Mouse (Mus musculus) cerebellum, adult 9-10 months (tissue): ENCODE results near the gene Arhgef25.

Experiments used
- DNase-seq: peaks from one replicate; pipeline ENCODE4 v3.0.0; 2022

Arhgef25 gene

DNA sequence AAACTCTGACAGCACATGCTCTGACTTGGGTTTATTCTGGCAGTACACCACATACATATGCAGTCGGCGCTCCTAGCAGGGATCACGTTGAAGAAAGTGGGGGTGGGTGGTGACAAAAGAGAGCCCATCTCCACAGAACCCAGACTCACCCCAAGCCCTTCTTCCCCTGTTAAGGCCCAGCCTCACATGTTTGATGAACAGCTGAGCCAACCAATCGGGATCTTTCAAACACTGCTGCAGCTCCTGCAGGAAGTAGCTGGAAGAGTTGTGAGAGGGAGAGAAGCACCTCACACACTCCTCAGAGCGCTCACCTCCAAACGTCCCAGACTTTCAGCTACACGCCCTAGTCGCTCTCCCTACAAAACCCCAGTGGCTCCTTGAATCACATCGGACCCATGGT lies 4.8 kb downstream of the Arhgef25 start:
- no peak for DNase-seq

DNA sequence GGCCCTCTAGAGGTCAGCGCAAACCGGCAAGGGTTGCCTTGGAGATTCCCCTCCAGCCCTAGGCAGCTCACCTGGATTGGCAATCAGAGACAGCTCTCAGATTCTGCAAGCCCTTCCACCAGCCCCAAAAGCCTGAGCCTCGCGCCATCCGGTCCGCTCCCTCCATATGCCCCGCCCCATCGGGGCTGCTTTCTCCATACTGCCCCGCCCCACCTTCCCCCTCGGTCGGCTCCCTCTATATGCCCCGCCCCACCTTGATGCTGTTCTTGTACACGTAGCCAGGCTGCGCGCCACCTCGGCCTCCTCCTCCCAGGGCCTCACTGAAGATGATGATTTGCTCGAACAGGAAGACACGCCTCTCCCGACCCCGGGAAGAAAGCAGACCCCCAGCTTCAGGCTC lies 6.1 kb downstream of the Arhgef25 start:
- no peak for DNase-seq

DNA sequence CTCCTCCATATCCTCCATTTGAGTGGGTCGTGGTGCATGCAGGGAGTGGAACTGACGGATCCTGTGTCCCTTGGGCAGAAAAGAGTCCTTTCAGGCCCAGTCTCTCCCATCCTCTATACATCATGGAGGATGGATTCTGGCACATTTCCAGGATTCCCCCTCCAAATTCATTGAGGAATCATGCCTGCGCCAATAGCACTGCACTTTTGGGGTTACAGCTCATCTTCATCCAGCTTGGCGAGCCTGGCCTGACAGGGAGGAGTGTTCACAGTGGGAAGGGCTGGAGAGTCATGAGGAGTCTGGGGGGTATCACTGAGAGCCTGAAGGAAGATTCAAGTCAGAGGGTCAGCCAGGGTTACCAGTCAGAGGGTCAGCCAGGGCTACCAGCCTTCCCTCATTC lies 7.3 kb downstream of the Arhgef25 start:
- DNase-seq = no peak

DNA sequence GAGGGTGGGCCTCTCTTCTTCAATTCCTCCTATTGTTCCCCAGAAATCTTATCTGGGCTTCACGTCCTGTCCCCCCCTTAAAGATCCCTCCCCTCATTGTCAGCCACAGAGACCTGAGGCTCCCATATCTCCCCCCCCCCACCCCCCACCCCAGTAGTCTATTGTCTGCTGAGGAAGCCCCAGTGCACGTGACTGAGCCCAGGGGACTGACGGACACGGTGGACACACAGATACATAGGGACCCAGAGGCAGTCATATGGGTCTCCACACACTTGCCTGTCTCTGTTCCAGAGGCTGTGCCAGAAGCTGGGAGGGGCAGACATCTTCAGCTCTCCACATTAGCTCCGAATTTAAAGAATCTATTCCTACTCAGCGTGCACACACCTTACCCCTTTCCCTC lies 8.3 kb downstream of the Arhgef25 start:
- no peak for DNase-seq

DNA sequence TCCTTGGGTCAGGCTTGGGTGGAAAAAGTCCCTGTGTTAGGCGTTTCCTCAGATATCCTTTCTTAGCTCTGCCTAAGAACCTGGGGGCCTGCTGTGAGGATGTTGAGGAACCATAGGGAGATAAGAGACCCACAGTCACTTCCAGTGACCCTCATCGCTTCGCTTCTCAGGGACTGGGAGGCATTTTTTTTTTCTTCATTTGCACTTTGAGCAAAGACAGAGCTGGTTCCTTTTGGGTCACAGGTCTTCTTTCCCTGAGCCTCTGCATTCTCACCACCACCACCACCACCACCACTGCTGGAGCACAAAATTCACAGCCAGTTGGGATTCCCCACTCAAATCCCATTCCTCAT lies 9.2 kb downstream of the Arhgef25 start:
- no peak for DNase-seq

DNA sequence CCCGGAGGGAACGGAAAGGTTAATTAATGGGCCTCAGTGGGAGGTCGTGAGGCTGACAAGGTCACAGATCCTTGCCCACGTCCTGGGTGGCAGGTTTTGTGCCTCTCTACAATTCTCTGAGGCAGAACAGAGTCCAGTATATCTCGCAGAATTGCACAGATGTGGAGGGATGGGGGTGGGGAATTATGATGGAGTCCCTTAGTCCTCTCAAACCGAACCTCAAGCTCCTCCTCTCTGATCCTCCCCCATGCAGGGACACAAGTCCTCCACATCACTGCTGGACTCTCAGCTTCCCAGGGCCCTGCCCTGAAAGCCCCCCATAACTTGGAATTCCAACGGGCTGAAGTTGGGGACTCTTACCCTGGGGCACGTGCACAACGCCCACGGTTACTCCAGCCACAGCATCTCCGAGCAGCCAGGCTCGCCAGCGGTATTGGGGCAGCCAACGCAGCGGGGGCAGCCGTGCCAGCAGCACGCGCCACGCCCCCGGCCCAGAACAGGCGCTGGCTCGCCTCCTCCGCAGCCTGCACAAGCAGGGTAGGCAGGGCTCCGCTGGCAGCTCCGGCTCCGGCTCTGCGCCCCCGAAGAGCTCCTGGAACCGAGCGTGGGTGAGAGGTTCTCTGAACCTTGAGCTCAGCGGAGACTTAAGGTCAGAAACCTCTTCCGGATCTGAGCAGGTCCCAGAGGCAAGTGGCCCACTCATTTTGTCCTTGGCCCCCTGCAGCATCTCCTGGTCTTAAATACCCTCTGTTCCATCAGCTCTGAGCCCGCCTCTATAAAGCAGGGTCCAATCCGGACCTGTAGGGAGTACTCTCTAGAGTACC lies 9.8 kb downstream of the Arhgef25 start, which contains the start of gene Slc26a10:
Gene Slc26a10, minus strand, starts transcription at position 775 of the 824 bp plus-strand sequence.
- no peak for DNase-seq

DNA sequence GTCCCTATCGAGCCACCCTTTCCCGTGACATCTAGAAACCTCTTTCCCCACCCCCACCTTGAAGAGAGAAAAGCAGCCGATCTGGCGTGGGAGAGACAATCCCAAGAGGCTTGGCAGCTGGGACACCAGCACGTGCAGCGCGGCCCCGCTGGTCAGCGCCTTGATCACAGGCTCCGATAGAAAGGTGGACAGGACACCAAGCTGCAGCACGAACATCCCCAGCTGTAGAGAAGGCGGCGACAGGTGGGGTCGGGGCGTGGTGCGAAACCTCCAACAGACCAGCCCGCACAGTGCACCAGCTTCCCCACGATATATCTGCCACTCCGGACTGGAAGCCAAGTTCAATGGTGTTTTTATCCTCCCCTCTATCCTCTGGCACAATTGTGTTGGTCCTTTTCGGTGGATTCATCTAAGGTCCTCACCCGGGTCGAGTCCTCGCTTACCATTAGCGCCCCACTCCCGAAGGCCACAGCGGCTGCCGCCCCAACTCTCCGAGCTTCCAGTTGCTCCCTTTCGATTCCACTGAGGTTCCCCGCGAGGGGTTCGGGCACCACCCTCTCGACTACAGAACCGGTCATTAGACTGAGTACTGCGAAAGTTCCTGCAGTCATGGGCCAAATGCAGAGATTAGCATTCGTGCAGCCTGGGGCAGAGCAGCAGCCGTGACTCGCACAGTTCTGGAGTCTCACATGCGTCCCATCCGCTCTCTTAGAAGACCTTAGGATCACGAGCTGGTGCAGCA lies 11.4 kb downstream of the Arhgef25 start:
- DNase-seq = peak; percentile 30

DNA sequence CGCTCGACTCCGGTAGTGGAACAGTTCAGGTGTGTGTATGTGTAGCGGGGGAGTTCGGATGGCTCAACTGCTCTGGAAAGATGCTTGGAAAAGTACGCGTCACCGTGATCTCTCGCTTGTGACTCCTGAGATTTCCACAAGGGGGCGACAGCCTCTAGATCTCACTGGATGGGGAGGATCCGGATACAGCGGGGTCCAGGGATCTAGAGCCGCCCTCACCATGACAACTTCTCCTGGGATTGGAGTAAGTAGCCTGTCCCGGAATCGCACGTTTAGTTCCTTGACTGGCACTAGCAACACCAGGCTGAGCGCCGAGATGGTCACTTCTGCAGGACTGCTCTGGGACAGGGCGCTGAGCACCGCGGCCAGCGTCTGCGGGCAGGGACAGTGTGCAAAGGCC lies 12.2 kb downstream of the Arhgef25 start:
- DNase-seq = peak; percentile 86

DNA sequence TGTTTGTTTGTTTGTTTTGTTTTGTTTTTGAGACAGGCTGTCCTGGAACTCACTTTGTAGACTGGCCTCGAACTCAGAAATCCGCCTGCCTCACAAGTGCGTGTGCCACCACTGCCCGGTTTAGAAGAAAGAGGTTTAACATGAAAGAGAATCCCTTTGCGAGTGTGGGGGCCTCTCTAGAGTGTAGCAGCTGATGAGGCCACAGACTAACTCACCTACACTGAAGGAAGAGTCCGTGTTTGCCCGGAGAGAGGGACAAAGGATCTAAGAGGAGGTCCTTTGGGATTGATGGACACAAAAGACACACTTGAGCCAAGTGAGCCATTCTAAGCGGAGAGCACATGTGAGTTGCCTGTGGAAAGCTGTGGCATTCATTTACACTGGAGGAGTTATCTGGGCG lies 12.6 kb downstream of the Arhgef25 start:
- DNase-seq = no peak

DNA sequence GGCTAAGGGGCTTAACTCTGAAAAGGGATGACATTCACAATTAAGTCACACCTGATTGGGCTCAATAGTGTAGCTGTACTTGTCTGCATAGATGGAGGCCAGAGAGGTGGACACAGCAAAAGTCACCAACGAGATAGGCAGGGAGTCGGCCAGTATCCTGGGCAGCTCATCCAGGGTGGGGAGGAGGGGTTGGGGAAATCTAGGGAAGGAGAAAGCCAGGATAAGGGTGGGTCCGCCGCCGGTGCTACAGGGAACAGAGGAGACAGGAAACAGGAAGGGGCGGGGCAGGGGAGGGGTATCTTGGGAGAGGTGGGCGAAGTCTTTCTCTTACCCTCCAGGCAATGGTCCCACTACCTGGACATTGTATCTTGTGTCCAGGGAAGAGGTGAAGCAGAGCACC lies 13.1 kb downstream of the Arhgef25 start:
- peak; percentile 10 for DNase-seq

DNA sequence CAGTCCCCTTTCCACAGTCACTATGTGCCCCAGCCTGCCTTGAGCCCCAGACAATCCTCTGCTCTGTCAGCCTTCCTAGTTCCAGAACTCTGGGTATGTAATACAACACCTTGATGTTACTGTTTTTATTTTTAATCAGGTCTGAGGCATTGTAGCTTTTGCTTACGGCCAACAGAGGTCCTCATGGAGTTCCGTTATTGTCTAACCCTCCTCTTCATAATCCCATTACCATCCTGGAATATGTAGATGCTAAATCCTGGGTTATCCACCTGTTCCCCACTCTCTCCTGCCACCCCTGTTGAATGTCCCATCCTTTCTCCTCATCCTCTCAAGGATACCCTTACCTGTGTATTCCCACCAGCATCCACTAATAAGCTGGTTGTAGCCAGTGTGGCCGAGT lies 13.7 kb downstream of the Arhgef25 start:
- DNase-seq = peak; percentile 10

DNA sequence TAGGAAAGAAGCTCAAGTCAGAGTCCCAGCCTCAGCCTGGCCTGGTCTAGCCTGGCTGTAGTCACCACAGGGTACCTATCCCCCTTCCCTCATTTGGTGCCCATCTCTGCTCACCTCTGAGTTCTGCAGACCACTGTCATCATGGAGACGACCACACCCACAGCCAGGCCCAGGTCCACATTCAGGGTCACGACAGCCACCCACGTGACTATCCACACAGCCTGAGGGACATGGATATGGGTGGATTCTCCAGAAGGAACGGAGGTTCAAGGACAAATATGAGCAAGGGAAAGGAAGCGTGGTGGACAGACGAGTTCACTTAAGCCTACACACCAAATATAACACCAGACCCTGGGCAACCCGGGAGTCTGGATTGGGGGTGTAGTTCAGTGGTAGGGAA lies 15.7 kb downstream of the Arhgef25 start:
- DNase-seq = peak; percentile 14

DNA sequence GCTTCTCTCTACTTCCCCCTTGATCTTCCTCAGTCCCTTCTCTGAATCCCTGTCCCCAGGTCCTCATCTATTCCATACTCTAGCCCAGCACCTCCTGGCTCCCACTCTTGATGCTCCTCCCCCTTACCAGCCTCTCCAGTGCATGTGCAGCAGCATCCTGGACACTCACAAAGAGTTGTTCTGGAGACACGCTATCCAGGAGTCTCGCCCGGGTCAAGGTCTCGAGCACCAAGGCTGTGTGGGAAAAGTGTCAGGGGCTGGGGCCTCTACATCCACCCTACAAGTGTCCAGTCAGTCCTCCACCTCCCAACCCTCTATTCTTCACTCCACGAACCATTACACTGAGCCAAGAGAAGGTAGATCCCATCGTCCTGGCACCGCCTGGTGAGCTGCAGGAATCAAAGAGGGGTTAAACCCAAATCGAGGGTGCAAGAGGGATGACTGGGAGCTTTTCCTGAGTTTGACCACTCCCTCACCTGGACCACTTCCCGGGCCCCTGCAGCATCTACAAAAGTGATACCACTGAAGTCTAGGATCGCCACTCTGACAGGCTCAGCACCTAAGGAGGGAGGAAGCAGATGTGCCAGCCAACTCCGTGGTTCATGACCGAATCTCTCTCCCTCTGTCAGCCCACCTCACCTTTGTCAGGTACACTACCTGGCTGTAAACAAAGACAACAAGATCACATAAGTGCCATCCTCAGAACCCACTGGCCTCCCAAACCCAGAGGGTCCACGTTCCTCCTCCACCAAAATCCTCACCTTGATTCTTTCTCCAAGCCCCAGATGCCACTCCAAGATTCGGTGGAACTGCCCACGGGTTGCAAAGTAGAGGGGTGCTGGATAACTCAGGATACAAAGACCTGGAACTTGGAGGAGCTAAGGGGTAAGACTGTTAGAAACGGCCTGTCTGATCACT lies 16.5 kb downstream of the Arhgef25 start:
- peak; percentile 15 for DNase-seq

DNA sequence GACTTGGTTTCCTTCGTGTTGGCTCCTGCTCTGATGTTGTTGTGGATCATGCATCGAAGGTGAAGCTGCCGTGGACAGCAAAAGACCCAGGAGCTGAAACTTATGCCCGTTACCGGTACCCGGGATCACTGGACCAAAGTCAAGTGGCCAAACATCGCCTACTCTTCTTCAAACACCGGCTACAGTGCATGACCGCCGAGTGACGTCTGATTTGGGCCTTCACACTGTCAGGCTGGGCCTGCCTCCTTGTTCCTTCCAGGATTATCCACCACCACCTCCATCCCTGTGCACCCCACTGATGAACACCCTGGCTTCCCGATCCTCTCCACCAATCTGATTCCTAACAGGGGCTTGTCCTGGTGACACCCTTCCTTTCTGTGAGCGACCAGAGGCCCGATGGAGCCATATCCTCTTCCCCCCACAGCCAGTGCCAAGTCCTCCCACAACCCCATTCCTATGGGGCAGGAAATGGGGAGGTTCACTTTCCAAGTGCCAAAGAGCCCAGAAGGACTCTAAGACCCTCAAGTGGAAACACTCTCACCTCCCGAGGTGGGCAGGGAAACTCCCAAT lies 18.2 kb downstream of the Arhgef25 start:
- DNase-seq = no peak

DNA sequence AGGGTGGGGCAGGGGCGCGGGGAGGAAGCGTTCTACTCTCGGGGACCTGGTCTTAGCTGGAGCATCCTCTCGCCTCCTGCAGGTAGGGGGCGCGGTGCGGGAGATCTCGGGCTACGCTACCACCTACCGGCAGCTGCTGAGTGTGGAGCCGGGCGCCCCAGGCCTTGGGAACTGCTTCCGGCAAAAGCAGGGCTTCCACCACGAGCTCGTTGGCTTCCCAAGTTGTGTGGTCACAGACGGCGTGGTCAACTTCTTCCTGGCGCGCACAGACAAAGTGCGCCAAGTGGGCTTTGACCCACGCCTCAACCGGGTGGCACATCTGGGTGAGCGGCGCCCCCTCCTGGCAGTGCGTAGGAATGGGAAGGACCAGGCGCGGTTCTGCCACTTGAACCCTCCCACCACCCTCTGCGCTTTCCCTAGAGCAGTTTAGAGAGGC lies 19.0 kb downstream of the Arhgef25 start:
- peak; percentile 45 for DNase-seq

DNA sequence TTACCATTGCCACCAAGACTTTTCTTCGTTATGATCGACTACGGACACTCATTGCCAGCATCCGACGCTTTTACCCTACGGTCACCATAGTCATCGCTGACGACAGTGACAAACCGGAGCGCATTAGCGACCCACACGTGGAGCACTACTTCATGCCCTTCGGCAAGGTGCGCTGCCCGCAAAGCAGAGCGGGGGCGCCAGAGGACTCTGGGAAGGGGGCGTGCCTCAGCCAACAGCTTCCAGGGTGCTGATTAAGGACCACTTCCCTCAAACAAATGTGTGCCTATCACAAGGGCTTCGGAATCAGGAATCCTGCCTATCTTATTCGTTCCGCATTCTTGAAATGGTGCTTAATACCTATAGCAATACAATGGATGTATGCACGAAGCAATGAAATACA lies 19.9 kb downstream of the Arhgef25 start:
- DNase-seq = peak; percentile 39

DNA sequence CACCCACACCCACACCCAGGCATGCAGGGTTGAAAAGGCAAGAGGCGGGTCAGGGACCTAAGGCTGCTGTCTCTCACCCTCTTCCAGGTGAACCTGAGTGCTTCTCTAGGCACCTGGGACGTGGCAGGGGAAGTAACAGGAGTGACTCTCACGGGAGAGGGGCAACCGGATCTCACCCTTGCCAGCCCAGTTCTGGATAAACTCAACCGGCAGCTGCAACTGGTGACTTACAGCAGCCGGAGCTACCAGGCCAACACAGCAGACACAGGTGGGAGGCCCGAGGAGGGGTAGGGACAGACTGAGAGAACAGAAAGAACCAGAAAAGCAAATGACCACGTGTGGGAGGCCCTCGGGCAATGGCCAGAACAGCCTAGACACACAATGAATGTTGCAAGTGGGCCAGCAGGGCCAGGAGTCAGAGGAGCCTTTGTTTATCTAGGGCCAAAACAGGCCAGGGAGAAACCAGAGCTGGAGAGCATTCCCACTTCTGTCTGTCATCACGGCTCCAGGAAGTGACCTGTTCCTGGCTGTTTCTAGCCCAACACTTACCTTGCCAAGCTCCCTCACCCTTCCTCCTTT lies 22.2 kb downstream of the Arhgef25 start:
- DNase-seq = peak; percentile 41

DNA sequence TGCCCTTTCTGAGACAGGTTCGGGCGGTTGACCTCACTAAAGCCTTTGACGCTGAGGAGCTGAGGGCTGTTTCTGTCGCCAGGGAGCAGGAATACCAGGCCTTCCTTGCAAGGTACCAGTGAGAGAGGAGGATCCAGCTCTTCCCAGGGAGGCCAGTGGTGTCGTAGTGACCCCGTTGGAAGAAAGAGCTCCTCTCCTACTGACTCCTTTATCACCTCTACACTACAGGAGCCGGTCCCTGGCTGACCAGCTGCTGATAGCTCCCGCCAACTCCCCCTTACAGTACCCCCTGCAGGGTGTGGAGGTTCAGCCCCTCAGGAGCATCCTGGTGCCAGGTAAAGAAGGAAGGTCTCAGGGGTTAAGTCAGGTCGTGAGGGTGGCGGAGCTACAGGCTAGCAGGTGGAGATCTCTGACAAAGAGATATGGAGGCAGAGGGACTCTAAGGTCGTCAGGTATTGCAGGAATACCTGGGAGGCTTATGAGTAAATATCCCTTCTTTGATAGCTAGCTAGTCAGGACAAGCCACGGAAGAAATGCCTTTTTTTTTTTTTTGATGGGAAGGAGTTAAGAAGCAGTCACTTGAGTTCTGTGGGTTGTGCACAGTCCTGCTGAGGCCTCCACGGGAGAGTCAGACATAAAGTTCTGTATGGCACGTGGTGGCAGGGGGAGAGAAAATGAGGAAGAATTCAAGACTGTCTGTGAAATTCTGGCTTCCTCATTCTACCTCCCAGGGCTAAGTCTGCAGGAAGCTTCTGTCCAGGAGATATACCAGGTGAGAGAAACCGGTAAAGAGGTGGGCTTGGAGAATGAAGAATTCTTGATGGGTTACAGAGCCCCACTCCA lies 22.9 kb downstream of the Arhgef25 start:
- DNase-seq = peak; percentile 57

DNA sequence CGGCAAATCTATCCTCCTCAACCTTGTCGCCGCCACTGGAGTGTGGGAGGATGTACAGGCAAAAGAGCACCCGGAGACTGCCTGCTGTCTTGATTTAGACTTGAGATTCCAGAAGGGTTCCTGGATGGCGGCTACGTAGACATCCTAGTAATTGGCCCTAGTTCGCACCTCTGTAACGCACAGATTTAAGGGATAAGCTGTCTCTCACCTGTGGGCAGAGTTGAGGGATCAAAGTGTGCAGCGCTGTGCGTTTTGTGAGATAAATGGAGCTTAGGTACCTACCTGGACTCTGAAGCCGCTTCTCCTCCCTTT lies 23.5 kb downstream of the Arhgef25 start:
- DNase-seq = no peak

DNA sequence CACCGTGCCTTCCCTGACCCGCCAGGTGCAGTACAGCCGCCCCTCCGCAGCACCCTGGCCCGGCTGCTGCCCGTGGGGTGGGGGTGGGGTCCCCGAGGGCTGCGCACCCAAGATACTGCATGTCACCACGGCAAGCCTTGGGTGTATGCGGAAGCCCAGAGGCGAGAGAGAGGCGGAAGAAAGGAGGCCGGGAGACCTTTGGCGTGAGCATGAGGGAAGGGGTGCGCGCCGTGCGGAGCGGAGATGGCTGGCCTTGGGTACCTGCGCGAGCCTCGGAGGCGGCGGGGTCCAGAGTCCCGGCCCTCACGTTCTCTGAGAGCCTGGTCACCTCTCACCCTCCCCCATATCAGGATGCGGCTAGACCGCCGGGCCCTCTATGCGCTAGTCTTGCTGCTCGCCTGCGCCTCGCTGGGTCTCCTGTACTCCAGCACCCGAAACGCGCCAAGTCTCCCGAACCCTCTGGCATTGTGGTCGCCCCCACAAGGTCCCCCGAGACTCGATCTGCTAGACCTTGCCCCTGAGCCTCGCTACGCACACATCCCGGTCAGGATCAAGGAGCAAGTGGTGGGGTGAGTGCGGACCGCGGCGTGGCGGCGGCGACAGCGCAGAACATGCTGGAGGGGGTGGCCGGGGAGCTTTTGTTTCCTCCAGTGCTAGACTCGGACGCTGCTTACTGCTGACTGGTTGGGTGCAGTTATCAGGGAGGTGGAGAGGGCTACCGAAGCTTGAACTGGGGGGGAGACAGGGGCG lies 24.1 kb downstream of the Arhgef25 start:
- peak; percentile 68 for DNase-seq

DNA sequence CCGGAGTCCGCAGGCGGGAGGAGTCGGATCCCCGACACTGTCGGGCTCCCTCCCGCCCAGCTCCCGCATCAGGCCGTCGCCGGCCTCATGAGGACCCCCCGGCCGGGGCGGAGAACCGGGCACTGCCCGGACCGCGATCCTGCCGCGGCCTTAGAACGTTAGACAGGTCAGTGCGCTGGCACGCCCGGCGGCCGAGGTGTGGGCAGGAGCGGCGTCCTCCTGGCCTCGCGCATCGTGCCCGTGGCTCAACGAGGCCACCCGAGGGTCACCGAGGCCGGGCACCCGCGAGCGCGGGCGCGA lies 24.6 kb downstream of the Arhgef25 start:
- no peak for DNase-seq
